21 mouse cellular contexts compared by ENCODE assay signal in the genomic region with DNA sequence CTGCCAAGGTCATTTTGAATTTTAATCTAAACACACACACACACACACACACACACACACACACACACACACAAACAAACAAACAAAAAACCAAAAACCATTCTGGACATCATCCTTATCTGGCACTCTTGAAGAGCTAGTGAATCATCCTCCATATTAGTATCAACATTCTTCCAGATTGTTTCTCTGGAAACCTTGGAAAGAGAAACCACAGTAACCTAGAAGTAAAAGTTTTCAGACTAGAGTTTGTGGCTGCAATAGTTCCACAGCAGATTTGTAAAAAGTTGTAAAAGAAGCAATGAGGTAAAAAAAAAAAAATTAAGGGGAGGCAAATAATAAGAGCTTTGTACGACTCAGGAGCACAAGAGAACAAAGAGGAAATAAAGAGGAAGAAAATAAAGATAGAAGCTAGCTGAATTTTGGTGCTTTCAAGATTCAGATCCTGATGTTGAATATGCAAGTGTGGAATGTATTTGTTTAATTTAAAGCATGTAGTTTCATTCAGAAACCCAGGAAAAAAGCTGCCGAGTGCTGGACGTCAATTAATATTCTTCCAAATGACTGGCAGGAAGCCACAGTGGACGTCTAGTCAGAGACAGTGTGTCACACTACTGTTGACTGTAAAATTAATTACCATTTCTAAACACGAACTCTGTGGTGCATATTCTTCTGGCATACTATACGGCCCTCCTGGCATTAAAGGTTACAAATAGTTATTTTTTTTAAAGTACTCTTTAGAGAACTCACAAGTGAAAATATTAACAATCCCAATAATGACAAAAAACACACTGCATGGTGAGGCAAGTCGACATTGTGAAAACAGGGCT.
DNase-seq lines count a peak whose midpoint lies in the region; ATAC-seq and TF ChIP-seq lines count a peak whose summit lies in the region.
"Had no signal": no experiment of that assay in that cellular context is flagged by ENCODE, and none has a peak within 500 bp of the region (broad histone marks: within the 10 kb centered on the region; RNA-seq: fewer than 3 reads in every experiment).

No protein-coding gene starts in this region.

- no peaks in the 10 kb centered on the region for H3K4me1 ChIP-seq in hindbrain, embryonic 11.5 days (replicated peaks; ENCODE audit: control insufficient read depth, insufficient read depth, low read length)
- H3K4me1 ChIP-seq in hindbrain, embryonic 13.5 days (replicated peaks), result 0 out of 2 replicates have a peak, but pooled peaks cover 6% of the 10 kb centered on the region
- H3K4me1 ChIP-seq in midbrain, postnatal 0 days (ENCODE audit: insufficient read depth, low read length), result no peaks in the 10 kb centered on the region
- no peaks in the 10 kb centered on the region for H3K4me1 ChIP-seq in midbrain, embryonic 16.5 days (ENCODE audit: control insufficient read depth, insufficient read depth, low read length)
- H3K4me1 ChIP-seq: embryonic facial prominence, embryonic 10.5 days; limb, embryonic 12.5 days; liver, embryonic 12.5 days; lung, embryonic 15.5 days; midbrain, embryonic 12.5 days had no signal

- peak; percentile 6 for DNase-seq in adrenal gland, postnatal 25 days
- no peak for DNase-seq in adrenal gland, postnatal 4 days (ENCODE audit: low spot score in 2 of 2)
- no peak for DNase-seq in hindbrain, embryonic 11.5 days (ENCODE audit: low spot score)
- peak; percentile 30 for DNase-seq in midbrain, postnatal 0 days (ENCODE audit: low spot score)
- DNase-seq in natural killer cell, adult 2 months (ENCODE audit: low spot score in 2 of 2), result no peak
- DNase-seq: cerebellum, adult 2 months; gastrocnemius, adult 2 months; heart, postnatal 14 days; kidney, adult 2 months; kidney, postnatal 25 days; right cerebral cortex, adult 18-20 months had no signal

- no peak overlapping the region for H3K9ac ChIP-seq in hindbrain, embryonic 11.5 days (ENCODE audit: low read depth, low read length)
- no peak overlapping the region for H3K9ac ChIP-seq in hindbrain, embryonic 13.5 days
- H3K9ac ChIP-seq in midbrain, postnatal 0 days (replicated peaks; ENCODE audit: low read length, poor library complexity, severe bottlenecking), result no peak overlapping the region
- no peak overlapping the region for H3K9ac ChIP-seq in midbrain, embryonic 16.5 days (ENCODE audit: low read depth, low read length)
- H3K9ac ChIP-seq: limb, embryonic 12.5 days; liver, embryonic 12.5 days; lung, embryonic 15.5 days; midbrain, embryonic 12.5 days had no signal

- H3K27ac ChIP-seq in hindbrain, embryonic 11.5 days (ENCODE audit: low read depth, low read length), result no peak overlapping the region
- H3K27ac ChIP-seq in hindbrain, embryonic 13.5 days, result no peak overlapping the region
- H3K27ac ChIP-seq in midbrain, postnatal 0 days (ENCODE audit: low read depth, low read length), result no peak overlapping the region
- no peak overlapping the region for H3K27ac ChIP-seq in midbrain, embryonic 16.5 days (ENCODE audit: low read length)
- H3K27ac ChIP-seq: embryonic facial prominence, embryonic 10.5 days; gastrocnemius, adult 2 months; limb, embryonic 12.5 days; liver, embryonic 12.5 days; lung, embryonic 15.5 days; midbrain, embryonic 12.5 days had no signal

- no peak overlapping the region for H3K4me2 ChIP-seq in hindbrain, embryonic 11.5 days (replicated peaks; ENCODE audit: low read depth, low read length)
- no peak overlapping the region for H3K4me2 ChIP-seq in hindbrain, embryonic 13.5 days
- no peak overlapping the region for H3K4me2 ChIP-seq in midbrain, postnatal 0 days (ENCODE audit: low read depth, low read length, poor library complexity, severe bottlenecking)
- no peak overlapping the region for H3K4me2 ChIP-seq in midbrain, embryonic 16.5 days (ENCODE audit: low read length)
- H3K4me2 ChIP-seq: heart, embryonic 11.5 days; limb, embryonic 12.5 days; liver, embryonic 12.5 days; lung, embryonic 15.5 days; midbrain, embryonic 12.5 days had no signal

- TF ChIP-seq CTCF in midbrain, postnatal 0 days (IDR thresholded peaks at IDR 0.05), result no peak

- 55% methylated on average over 7 of the region's 7 CpGs for WGBS in hindbrain, embryonic 11.5 days
- 43% methylated on average over 7 of the region's 7 CpGs for WGBS in hindbrain, embryonic 13.5 days
- 40% methylated on average over 7 of the region's 7 CpGs for WGBS in midbrain, postnatal 0 days
- 50% methylated on average over 7 of the region's 7 CpGs for WGBS in midbrain, embryonic 16.5 days

- H3K27me3 ChIP-seq in hindbrain, embryonic 11.5 days (ENCODE audit: control insufficient read depth, insufficient read depth, low read length), result no peaks in the 10 kb centered on the region
- H3K27me3 ChIP-seq in hindbrain, embryonic 13.5 days, result no peaks in the 10 kb centered on the region
- no peaks in the 10 kb centered on the region for H3K27me3 ChIP-seq in midbrain, postnatal 0 days (ENCODE audit: insufficient read depth, low read length)
- no peaks in the 10 kb centered on the region for H3K27me3 ChIP-seq in midbrain, embryonic 16.5 days (ENCODE audit: control insufficient read depth, insufficient read depth, low read depth, low read length)
- H3K27me3 ChIP-seq: CH12.LX; limb, embryonic 12.5 days; liver, embryonic 12.5 days; lung, embryonic 15.5 days; midbrain, embryonic 12.5 days had no signal

- no peaks in the 10 kb centered on the region for H3K9me3 ChIP-seq in hindbrain, embryonic 11.5 days (ENCODE audit: control insufficient read depth, low read length)
- no peaks in the 10 kb centered on the region for H3K9me3 ChIP-seq in hindbrain, embryonic 13.5 days
- no peaks in the 10 kb centered on the region for H3K9me3 ChIP-seq in midbrain, postnatal 0 days (ENCODE audit: low read length)
- no peaks in the 10 kb centered on the region for H3K9me3 ChIP-seq in midbrain, embryonic 16.5 days (replicated peaks; ENCODE audit: control insufficient read depth, low read length, poor library complexity, severe bottlenecking)
- H3K9me3 ChIP-seq: embryonic facial prominence, embryonic 10.5 days; limb, embryonic 12.5 days; liver, embryonic 12.5 days; lung, embryonic 15.5 days; midbrain, embryonic 12.5 days had no signal

- no peaks in the 10 kb centered on the region for H3K36me3 ChIP-seq in hindbrain, embryonic 11.5 days (ENCODE audit: control insufficient read depth, insufficient read depth, low read length)
- H3K36me3 ChIP-seq in hindbrain, embryonic 13.5 days, result no peaks in the 10 kb centered on the region
- H3K36me3 ChIP-seq in midbrain, postnatal 0 days (ENCODE audit: insufficient read depth, low read length), result no peaks in the 10 kb centered on the region
- H3K36me3 ChIP-seq in midbrain, embryonic 16.5 days (ENCODE audit: control insufficient read depth, insufficient read depth, low read length), result no peaks in the 10 kb centered on the region
- H3K36me3 ChIP-seq: embryonic facial prominence, embryonic 10.5 days; limb, embryonic 12.5 days; liver, embryonic 12.5 days; lung, embryonic 15.5 days; midbrain, embryonic 12.5 days had no signal

- ATAC-seq in hindbrain, embryonic 11.5 days (ENCODE audit: low FRiP score), result 0 out of 2 replicates have a peak, but pooled peaks have one; percentile 63
- no peak for ATAC-seq in hindbrain, embryonic 13.5 days (ENCODE audit: low FRiP score)
- ATAC-seq in midbrain, postnatal 0 days (ENCODE audit: low FRiP score), result no peak
- no peak for ATAC-seq in midbrain, embryonic 16.5 days
- ATAC-seq in megakaryocyte-erythroid progenitor cell, adult 5-6 weeks (replicated peaks; ENCODE audit: low FRiP score, low TSS enrichment, poor library complexity, severe bottlenecking), result no peak
- ATAC-seq: liver, embryonic 12.5 days had no signal

- H3K4me3 ChIP-seq in hindbrain, embryonic 11.5 days (ENCODE audit: low read depth, low read length), result no peak overlapping the region
- no peak overlapping the region for H3K4me3 ChIP-seq in hindbrain, embryonic 13.5 days
- H3K4me3 ChIP-seq in midbrain, postnatal 0 days (ENCODE audit: low read depth, low read length), result no peak overlapping the region
- H3K4me3 ChIP-seq in midbrain, embryonic 16.5 days (ENCODE audit: low read depth, low read length), result no peak overlapping the region
- H3K4me3 ChIP-seq: embryonic facial prominence, embryonic 10.5 days; gastrocnemius, adult 2 months; limb, embryonic 12.5 days; liver, embryonic 12.5 days; lung, embryonic 15.5 days; midbrain, embryonic 12.5 days had no signal

Comparison
In these comparisons a context has a peak if more than half of its experiments do, and no peak if none do; other contexts are left out.
1. DNase-seq: peak in adrenal gland, postnatal 25 days (single experiment) and midbrain, postnatal 0 days (single experiment); none in adrenal gland, postnatal 4 days (0 of 2), hindbrain, embryonic 11.5 days (single experiment) and natural killer cell, adult 2 months (0 of 2).